Mouse (Mus musculus) small intestine, adult 2 months (tissue): ENCODE results near the gene Zfhx3.

Experiments
- CTCF ChIP-seq: fragments of 200-500 bp; IDR thresholded peaks from 2 replicates; pipeline ENCODE4 v1.5.1; 2012; ENCODE audit warnings: low read depth, mild to moderate bottlenecking, control low read depth, inconsistent platforms, low read length, moderate library complexity, mixed read lengths; ENCODE audit not compliant: insufficient replicate concordance, insufficient read length; ENCODE audit errors: extremely low read depth
- POLR2A ChIP-seq: fragments of 200-500 bp; IDR thresholded peaks from 2 replicates; pipeline ENCODE4 v1.6.1; 2012; ENCODE audit warnings: low read depth, mild to moderate bottlenecking, control low read depth, inconsistent platforms, low read length, moderate library complexity

- TF ChIP-seq CTCF (no peak), POLR2A (no peak)
Observed at GRCm38 (mm10) chr8:108718031-108718430, 775.6 kb downstream of the Zfhx3 start.
